Mouse (Mus musculus): Measurements from ENCODE around the gene Ano3.

DNA sequence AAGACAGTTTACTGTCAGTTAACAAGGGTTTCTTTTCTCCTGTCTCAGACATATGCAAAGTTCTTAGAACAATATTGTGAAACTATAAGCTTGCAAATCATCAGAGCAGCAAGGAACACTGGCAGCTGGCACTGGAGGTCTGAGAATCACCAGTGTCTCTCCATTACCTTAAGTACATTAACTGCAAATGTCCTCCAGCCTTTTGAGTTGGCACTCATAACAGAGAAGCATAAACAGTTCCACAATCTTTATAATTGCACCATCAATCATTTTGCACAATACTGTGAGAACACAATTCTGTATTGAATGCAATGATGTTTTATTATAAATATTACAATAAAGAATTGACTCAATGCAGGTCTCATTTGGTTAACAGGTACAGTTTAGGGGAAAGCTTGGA is 15.0 kb downstream of the Ano3 start:
- TF ChIP-seq POLR2A (IDR thresholded peaks at IDR 0.05; ENCODE audit: low read depth, low read length) (no peak), CTCF (IDR thresholded peaks at IDR 0.05; ENCODE audit: extremely low read depth, insufficient read length, insufficient replicate concordance, low read depth, low read length) (no peak)
